Mouse (Mus musculus) lung, postnatal 0 days (tissue): ENCODE data around the gene Ifi47. TPM values are rescaled to one million over a fixed set of nuclear protein-coding genes. Genes with fewer than 3 reads are reported as not detected.

Experiments
- ATAC-seq: fragments of 200-750 bp; cut with Nextera tagmentation; 2 replicates; pipeline ENCODE4 v1.8.0; 2017; ENCODE audit warnings: moderate library complexity
- DNase-seq: peaks from one replicate; pipeline ENCODE4 v3.0.0-alpha.2; 2016; ENCODE audit warnings: low spot score
- H3K27ac ChIP-seq: fragments of 300-500 bp; sonication (generic); 2 replicates; pipeline ENCODE4 v1.5.1; 2014; ENCODE audit warnings: antibody characterized with exemption, mild to moderate bottlenecking, low read length, mixed read lengths
- H3K27me3 ChIP-seq: fragments of 300-500 bp; sonication (generic); replicated peaks from 2 replicates; pipeline ENCODE4 v1.6.1; 2014; ENCODE audit warnings: low read length, mixed read lengths; ENCODE audit not compliant: insufficient read depth
- H3K36me3 ChIP-seq: fragments of 300-500 bp; sonication (generic); 2 replicates; pipeline ENCODE4 v1.6.1; 2014; ENCODE audit warnings: low read length, mixed read lengths; ENCODE audit not compliant: insufficient read depth
- H3K4me1 ChIP-seq: fragments of 300-500 bp; sonication (generic); 2 replicates; pipeline ENCODE4 v1.6.1; 2014; ENCODE audit warnings: antibody characterized with exemption, low read depth, low read length, mixed read lengths; ENCODE audit not compliant: insufficient read depth
- H3K4me2 ChIP-seq: fragments of 300-500 bp; sonication (generic); replicated peaks from 2 replicates; pipeline ENCODE4 v1.6.1; 2014; ENCODE audit warnings: low read depth, mild to moderate bottlenecking, low read length, moderate library complexity, mixed read lengths
- H3K4me3 ChIP-seq: fragments of 300-500 bp; sonication (generic); 2 replicates; pipeline ENCODE4 v1.5.1; 2014; ENCODE audit warnings: low read depth, low read length
- H3K9ac ChIP-seq: fragments of 300-500 bp; sonication (generic); replicated peaks from 2 replicates; pipeline ENCODE4 v1.6.1; 2014; ENCODE audit warnings: low read depth, mild to moderate bottlenecking
- H3K9me3 ChIP-seq: fragments of 300-500 bp; sonication (generic); 2 replicates; pipeline ENCODE4 v1.6.1; 2016; ENCODE audit warnings: low read length, mixed read lengths
- CTCF ChIP-seq: IDR thresholded peaks from 2 replicates; pipeline ENCODE4 v1.5.1; 2016; ENCODE audit warnings: antibody characterized with exemption, mild to moderate bottlenecking
- EP300 ChIP-seq: IDR thresholded peaks from 2 replicates; pipeline ENCODE4 v1.6.1; 2016; ENCODE audit warnings: antibody characterized with exemption, mild to moderate bottlenecking, control low read depth
- WGBS: fragments of 180-500 bp; shearing (Covaris S2); extraction: QIAGEN DNeasy Blood & Tissue Kit; methylation state at CpG from one replicate; pipeline ENCODE4 v1.1.7; 2014; 5-methylcytosine and 5-hydroxymethylcytosine counted together
- polyA plus RNA-seq: library from polyadenylated mRNA; unstranded; fragments of >200 nt; fragmentation: Nextera tagmentation; extraction: Ambion mirVana; gene quantifications from 2 replicates; pipeline ENCODE4 v1.2.1, GENCODE M21; 2015

Ifi47 gene
- polyA plus RNA-seq, 1 experiment from 2014 or later, result 11.7 TPM

DNA sequence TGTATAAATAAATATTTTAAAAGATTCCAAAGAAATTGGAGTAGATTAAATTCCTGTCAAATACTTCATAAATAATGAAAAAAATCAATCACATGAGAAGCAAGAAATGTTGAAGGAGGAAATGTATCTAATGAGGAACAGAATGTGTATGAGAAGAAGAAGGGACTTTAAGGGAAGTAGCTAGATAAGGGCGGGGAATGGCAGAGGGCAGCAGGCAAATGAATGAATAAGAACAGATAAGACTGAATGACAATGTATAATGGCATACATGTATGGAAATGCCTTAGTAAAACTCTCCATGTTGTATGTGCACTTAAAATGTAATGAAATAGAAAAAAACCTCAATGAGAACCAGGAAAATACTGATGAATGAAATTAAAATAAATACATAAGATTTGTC lies 8.0 kb upstream of the Ifi47 start:
- H3K4me2 ChIP-seq, result no peak overlapping the region
- H3K27ac ChIP-seq, result no peak overlapping the region
- DNase-seq (no peak), ATAC-seq (no peak)
- H3K27me3 ChIP-seq, result no peaks in the 10 kb centered on the region
- TF ChIP-seq CTCF (no peak), EP300 (no peak)
- 87% methylated on average over 1 of the region's 1 CpGs for WGBS
- H3K9ac ChIP-seq, result no peak overlapping the region
- no peaks in the 10 kb centered on the region for H3K36me3 ChIP-seq
- H3K4me1 ChIP-seq, result no peaks in the 10 kb centered on the region
- H3K9me3 ChIP-seq, result no peaks in the 10 kb centered on the region
- no peak overlapping the region for H3K4me3 ChIP-seq

DNA sequence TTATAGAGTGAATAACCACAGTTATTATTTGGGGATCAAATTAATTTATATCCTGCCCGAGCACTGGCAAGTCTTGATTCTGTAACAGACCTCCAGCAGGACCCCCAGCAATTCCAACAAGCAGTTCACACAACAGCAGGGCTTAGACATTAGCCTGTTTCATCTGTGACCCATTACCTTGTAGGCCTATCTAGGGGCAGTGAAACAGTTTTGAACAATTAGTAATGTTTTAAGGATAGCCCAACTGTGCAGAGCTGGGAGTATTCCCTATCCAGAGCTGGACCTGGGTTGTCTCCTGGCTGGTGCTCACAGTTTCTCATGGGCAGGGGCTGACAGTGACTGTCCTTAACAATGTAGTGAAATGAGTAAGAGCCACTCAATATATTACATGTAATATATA lies 625 bp downstream of the Ifi47 start:
- Histone ChIP-seq H3K9ac (no peak overlapping the region), H3K27me3 (no peaks in the 10 kb centered on the region), H3K4me2 (no peak overlapping the region), H3K4me3 (no peak overlapping the region), H3K9me3 (no peaks in the 10 kb centered on the region), H3K36me3 (no peaks in the 10 kb centered on the region), H3K27ac (no peak overlapping the region), H3K4me1 (no peaks in the 10 kb centered on the region)
- no peak for ATAC-seq
- DNase-seq, result no peak
- no peak for TF ChIP-seq EP300
- no peak for TF ChIP-seq CTCF
- WGBS, result 72% methylated on average over 1 of the region's 1 CpGs

- Histone ChIP-seq H3K9me3 (no peaks in the 10 kb centered on the region), H3K4me2 (no peak overlapping the region), H3K36me3 (no peaks in the 10 kb centered on the region), H3K4me3 (no peak overlapping the region), H3K4me1 (no peaks in the 10 kb centered on the region), H3K9ac (no peak overlapping the region), H3K27ac (no peak overlapping the region), H3K27me3 (no peaks in the 10 kb centered on the region)
- WGBS, result 77% methylated on average over 3 of the region's 3 CpGs
- ATAC-seq, result no peak
- TF ChIP-seq CTCF (no peak), EP300 (no peak)
- no peak for DNase-seq
Observed at GRCm38 (mm10) chr11:49078719-49079118, 2.3 kb downstream of the Ifi47 start.

DNA sequence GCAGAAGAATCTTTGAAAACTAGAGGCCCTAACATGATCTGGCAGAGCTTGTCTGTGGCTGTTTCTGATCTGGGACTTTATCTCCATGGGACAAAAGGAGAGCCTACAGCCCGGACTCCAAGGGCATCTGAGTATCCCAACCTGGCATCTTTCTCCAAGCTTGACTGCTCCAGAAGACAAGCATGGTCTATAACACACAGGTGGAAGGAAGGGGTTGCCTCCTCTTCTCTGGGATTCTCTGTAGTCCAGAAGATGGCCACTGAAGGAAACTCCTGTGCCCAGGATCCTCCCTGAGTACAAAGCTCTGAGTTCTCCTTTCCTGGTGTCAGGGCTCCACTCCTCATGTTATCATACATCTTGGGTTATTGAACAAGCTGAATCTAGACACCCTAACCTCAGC lies 4.2 kb downstream of the Ifi47 start:
- Histone ChIP-seq H3K9ac (no peak overlapping the region), H3K4me2 (no peak overlapping the region), H3K4me1 (no peaks in the 10 kb centered on the region; the same call in 1 of the 2 replicates), H3K9me3 (no peaks in the 10 kb centered on the region), H3K27me3 (no peaks in the 10 kb centered on the region), H3K4me3 (no peak overlapping the region), H3K36me3 (no peaks in the 10 kb centered on the region), H3K27ac (no peak overlapping the region)
- ATAC-seq (no peak), DNase-seq (no peak)
- TF ChIP-seq EP300 (no peak), CTCF (no peak)
- 74% methylated on average over 1 of the region's 1 CpGs for WGBS

DNA sequence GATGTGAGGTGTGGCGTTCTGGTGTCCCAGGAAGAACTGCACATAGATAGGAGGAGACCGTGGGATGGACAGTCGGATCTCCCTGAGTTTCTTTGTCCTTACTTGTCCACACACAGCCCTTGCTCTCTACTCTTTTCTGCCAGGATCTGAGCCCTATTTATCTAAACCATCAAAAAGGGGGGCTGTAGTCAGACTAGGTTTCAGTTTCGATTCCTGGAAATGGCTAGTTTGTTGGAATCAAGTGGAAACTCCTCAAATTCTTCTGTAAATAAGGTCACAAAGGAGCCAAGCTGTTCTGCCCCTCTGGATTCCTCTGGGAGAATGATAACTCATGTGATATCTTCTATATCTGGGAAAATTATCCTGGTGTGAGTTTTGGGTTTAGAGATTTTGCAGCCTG lies 5.0 kb downstream of the Ifi47 start:
- no peaks in the 10 kb centered on the region; the same call in 1 of the 2 replicates for H3K4me1 ChIP-seq
- no peak overlapping the region for H3K27ac ChIP-seq
- H3K9ac ChIP-seq, result no peak overlapping the region
- H3K27me3 ChIP-seq, result no peaks in the 10 kb centered on the region
- ATAC-seq (no peak), DNase-seq (peak; percentile 38)
- H3K4me2 ChIP-seq, result no peak overlapping the region
- no peak overlapping the region for H3K4me3 ChIP-seq
- H3K9me3 ChIP-seq, result no peaks in the 10 kb centered on the region
- WGBS, result 81% methylated on average over 4 of the region's 4 CpGs
- no peaks in the 10 kb centered on the region for H3K36me3 ChIP-seq
- TF ChIP-seq CTCF (no peak), EP300 (0 out of 2 replicates have a peak, but pooled peaks have one; percentile 13)

- no peak overlapping the region for H3K4me3 ChIP-seq
- ATAC-seq (no peak), DNase-seq (no peak)
- no peaks in the 10 kb centered on the region for H3K27me3 ChIP-seq
- no peaks in the 10 kb centered on the region for H3K9me3 ChIP-seq
- H3K36me3 ChIP-seq, result no peaks in the 10 kb centered on the region
- no peak overlapping the region for H3K27ac ChIP-seq
- 81% methylated on average over 3 of the region's 3 CpGs for WGBS
- TF ChIP-seq EP300 (no peak), CTCF (no peak)
- peaks cover 3% of the 10 kb centered on the region; the same call in 1 of the 2 replicates for H3K4me1 ChIP-seq
- H3K4me2 ChIP-seq, result no peak overlapping the region
- H3K9ac ChIP-seq, result no peak overlapping the region
Observed at GRCm38 (mm10) chr11:49081886-49082285, 5.5 kb downstream of the Ifi47 start.

GRCm38 (mm10) chr11:49083146-49083545 lies 6.8 kb downstream of the Ifi47 start:
- DNase-seq, result peak; percentile 60
- peak; percentile 82 for TF ChIP-seq EP300
- TF ChIP-seq CTCF, result no peak

More at GRCm38 (mm10) chr11:49083146-49083545, 6.8 kb downstream of the Ifi47 start:
- 78% methylated on average over 1 of the region's 1 CpGs for WGBS
- H3K27ac ChIP-seq, result no peak overlapping the region
- no peaks in the 10 kb centered on the region for H3K36me3 ChIP-seq
- H3K4me1 ChIP-seq, result peaks cover 7% of the 10 kb centered on the region; the same call in 1 of the 2 replicates
- no peaks in the 10 kb centered on the region for H3K27me3 ChIP-seq
- no peaks in the 10 kb centered on the region for H3K9me3 ChIP-seq
- no peak overlapping the region for H3K4me3 ChIP-seq
- ATAC-seq, result peak; percentile 66
- no peak overlapping the region for H3K9ac ChIP-seq
- no peak overlapping the region for H3K4me2 ChIP-seq
